Mouse (Mus musculus) erythroid progenitor cell, adult 5-6 weeks (primary cell): ENCODE measurements around the gene Pcolce2. TPM values are rescaled to one million over a fixed set of nuclear protein-coding genes. Genes with fewer than 3 reads are reported as not detected.

Experiments
- ATAC-seq: replicated peaks from 2 replicates; pipeline ENCODE4 v1.8.0; 2016; ENCODE audit warnings: moderate number of reproducible peaks, mild to moderate bottlenecking, moderate TSS enrichment, inconsistent platforms; ENCODE audit not compliant: poor library complexity, low FRiP score, severe bottlenecking
- total RNA-seq, 2 experiments: library from RNA; stranded (forward) in 1 of 2; stranded (reverse) in 1 of 2; fragments of 150-400 nt in 1 of 2; fragments of 186-747, 209-891 nt in 1 of 2; gene quantifications; 2 replicates each; pipeline versions ENCODE4 v1.2.3 to v1.2.4; 2015 to 2017; ENCODE audit warnings: low replicate concordance in 2 of 2

The Pcolce2 gene
- total RNA-seq, 2 experiments from 2014 or later: not detected

DNA sequence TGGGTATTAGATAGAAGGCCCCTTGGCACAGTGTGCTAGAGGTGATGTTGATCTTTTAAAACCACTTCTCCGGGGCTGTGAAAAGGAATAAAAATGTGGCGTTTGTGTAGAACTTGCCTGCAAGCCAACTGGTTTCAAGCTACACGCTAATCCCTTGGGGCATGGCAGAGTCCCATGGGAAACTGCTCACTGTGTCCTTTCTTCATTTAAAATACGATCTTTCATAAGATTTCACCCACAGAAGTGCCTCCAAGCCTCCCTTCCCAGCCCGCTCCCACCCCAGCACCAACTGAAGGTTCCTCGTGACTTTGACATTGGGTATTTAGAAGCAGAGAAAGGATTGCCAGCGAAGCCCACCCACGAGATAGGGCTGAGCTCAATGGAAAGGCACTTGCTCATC, 8.5 kb downstream of the Pcolce2 start:
- ATAC-seq: no peak

DNA sequence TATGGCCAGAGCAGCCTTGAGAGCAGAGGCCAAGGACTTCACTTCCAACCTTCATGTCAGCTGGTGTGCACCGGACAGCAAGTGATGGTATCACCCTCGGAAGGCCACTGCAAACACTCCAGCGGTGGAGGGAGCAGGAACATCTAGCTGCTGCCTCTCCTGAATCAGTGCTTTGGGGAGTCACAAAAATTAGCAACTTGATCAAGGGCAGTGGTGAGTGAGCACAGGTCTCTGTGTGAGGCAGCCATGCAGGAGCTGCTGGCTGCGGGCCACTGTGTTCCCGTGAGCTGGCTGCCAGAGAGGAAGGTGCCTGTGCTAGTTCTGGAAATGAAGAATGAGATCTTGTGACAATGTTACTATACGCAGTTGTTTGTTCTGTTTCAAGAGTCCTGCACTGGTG, 16.0 kb downstream of the Pcolce2 start:
- ATAC-seq: no peak

DNA sequence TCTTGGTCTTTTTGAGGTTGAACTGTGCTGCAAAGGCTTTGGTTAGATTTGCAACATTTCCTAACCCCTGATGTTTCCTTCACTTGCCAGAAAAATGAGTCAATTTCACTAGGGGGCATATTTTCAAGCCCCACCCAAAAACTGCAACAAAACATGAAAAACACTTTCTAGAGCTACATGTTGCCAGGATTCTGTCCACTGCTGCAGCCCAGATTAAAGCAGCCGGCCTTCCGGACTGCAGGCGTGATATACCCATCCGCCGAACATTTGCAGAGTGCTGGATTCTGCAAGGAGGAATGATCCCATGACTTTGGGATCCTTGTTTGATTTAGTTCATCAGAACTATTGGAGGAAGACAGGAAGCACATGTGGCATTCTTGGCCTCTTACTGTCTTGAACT, 17.0 kb downstream of the Pcolce2 start:
- ATAC-seq: no peak

DNA sequence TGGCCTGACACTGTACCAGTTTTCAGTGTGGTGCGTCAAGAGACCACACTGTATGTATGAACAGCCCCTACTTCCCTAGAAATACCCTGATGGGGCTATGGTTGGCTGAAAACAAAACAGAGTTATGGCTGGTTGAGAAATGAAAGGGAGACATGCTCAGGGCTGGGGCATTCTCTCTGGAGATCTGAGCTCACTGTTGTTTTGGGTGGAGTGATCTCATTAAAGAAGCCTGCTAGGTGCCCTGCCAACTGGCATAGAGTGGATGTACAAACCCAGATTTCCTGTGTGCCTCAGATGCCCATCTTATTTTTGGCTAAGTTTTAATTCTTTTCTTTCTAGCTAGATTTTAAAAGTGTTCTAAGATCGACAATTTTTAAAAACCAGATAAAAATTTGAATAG, 20.5 kb downstream of the Pcolce2 start:
- ATAC-seq: no peak

DNA sequence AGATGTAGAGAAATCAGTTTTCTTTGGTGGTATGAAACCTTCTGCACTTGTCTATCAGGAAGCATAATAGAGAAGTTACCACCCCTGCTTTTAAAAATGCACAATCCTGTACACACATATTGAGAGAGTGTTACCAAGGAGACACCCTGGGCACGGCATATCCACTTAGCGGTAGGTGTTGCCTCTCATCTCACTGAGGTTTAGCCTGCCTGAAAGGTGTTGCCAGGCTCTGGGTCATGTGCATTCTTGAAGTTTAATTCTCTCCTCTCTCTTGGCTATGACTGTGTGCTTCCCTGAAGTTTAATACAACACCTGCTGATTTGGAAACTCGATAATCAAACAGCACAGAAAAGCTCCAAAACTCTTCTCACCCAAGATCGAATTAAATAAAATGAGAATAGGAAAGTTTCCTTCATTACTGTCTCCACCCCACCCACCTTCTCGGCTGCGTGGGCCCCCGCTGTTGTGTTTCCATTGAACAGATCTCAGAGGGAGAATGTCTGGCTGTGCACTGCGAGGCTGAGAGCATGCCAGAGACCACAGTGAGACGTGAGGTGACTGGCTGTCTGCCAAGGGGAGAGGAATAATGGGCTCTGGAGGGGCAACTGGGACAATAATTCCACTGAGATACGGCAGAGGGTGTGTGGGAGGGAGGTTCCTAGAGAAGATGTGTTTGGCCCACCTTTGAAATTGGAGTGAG, 27.0 kb downstream of the Pcolce2 start:
- no peak for ATAC-seq

DNA sequence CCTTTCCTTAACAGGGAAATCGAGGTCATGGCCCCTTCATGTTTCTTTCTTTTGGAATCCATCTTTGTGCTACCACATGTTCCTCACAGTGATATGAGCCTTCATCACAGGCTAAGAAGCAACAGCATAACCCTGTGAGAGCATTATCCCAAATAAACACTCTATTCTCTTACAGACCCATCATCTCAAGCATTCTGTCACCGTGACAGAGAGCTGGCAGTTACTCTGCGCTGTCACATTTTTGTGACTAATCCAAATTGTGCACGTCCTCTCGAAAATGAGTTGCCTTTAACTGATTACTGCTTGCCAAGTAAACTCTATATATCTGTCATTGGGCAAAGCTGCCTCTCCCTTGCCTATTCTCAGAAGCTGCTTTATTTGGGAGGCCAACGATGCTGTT, 28.4 kb downstream of the Pcolce2 start:
- ATAC-seq: no peak

DNA sequence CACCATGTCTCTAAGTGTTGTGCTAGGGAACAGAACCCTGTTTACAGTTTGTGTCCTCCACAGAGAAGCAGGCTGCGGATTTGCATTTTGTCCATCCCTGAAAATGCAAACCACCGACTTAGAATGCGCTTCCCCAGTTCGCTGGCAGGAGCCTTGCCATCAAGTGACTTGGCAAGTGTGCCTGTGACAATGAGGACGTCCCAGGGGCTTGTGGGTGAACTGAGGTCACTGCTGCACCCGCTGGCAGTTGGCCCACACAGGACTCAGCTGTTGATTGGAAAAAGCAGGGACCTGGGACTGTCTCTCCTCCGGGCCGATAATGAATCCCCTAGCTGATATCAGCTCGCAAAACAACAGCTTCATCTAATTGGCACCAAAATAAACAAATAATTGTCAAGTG, 30.4 kb downstream of the Pcolce2 start:
- no peak for ATAC-seq

DNA sequence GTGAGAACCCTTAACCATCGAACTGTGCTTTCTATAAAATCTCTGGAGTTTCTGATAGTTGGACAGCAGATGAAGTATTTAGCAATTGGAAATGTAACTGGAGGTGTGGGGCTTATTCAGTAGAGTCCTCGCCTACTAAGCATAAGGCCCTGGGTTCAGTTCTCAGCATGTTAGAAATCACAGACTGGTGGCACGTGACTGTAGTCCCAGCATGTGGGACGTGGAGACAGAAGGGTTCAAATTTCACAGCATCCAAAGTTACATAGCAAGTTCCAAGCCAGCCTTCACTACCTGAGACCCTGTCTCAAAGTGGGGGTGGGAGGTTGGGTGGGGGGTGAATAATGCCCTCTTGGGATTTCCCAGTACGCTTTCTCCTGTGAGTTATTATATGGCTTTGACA, 30.9 kb downstream of the Pcolce2 start:
- ATAC-seq: no peak

DNA sequence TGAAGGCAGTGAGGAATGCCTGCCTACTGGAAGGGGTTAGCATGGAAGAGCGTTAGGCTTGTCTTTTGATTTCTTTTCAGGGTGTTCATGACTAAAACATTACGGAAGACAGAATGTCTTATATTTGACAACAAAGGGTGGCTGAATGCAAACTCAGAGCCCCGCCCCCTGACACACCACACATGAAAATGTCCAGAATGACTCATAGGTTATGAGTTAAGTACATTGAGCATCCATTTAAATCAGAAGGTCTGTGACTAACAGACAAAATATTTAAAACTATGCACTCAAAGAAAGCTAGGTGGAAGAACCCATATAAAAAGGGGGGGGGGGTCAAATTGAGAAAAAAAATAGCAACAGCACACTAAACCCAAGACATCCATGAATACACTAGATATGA, 34.9 kb downstream of the Pcolce2 start:
- no peak for ATAC-seq

DNA sequence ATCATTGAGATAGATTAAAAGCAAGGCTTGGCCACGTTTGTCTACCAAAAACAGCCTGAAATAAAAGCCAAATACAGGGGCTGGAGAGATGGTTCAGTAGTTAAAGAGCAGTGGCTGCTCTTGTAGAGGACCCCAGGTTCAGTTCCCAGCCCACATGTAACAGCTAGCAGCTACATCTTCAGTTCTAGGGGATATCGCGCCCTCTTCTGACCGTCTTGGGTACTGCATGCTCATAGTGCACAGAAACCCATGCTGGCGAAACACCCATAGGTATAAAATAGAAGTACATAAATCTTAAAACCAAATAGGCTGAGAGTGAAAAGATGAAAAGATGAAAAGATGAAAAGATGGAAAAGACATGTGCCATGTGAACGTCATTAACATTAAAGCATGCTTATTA, 35.4 kb downstream of the Pcolce2 start:
- no peak; the same call in 1 of the 2 replicates for ATAC-seq

DNA sequence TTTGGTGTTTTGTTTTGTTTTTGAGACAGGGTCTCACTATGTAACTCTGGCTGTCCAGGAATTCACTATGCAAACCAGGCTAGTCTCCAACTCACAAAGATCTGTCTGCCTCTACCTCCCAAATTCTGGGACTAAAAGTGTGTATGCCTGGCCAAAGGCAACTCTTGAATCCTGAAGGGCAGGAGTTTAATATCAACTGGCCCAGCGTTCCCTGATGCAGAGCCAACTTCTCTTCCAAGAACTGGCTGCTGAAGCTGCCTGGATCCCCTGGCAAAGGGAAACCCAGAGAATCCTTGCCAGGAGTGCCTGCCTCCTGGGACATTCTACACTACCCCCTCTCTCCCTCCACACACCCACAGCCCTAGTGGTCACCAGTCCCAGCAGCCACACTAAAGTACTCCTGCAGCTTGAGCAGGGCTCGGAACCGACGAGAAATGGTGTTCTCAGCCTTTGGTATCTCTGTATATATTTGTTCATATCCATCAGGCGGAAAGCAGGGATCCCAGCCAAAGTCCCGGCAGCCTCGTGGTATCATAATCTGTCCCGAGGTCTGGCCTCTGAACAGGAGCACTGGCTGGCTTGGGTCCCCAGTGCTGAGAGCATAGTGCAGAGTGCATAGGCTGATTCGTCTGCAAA, 37.8 kb downstream of the Pcolce2 start:
- no peak for ATAC-seq

DNA sequence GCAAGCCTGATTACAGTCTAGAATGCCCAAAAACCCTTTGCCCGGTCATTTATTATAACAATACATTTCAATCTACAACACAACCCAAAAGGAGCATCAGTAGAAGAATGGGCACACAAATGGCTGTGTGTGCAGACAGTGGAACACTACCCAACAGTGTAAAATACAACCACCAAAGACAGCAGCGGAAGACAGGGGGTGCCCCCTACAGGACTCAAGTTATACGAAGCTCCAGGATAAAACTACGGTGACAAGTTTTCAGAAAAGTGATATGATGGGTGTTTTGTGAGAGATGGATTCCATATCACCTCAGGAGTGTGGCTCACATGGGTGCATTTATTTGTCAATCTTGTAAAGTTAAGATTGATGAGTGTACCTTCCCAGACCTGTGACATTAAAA, 38.6 kb downstream of the Pcolce2 start:
- no peak for ATAC-seq

DNA sequence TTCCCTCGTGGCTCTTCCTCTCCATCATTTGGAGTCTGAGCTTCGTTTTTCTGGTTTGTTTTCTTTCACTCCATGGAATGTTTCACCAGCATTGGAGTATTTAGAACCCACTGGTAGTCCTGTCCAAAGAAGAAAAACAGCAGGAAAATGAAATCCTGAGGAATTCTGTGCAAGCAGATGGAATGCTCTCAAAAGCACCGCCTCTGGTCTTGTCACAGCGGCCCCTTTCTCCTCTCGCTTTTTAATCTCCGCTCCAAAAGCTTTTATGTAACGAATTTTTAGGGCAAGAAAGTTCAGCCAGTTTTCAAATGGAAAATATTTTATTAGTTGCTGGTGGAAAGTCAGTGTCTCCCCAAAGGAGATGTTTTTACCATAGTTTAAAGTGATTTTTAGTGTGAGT, 42.6 kb downstream of the Pcolce2 start:
- ATAC-seq: no peak

DNA sequence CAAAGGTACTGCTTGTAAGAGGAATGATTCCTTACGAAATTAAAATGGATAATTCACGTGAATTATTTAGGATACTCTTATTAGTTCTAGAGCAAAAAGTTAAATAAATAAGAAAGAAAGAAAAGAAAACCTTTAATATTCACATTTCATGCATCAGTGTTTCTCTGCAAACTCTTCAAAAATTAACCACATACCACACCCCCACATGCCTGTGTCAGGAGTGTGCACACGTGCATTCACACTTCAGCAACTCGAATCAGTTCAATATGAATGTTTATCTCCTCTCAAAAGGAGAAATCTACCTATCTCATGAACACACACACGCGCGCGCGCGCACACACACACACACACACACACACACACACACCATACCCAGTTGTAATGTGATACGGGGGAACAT, 43.3 kb downstream of the Pcolce2 start:
- no peak for ATAC-seq

DNA sequence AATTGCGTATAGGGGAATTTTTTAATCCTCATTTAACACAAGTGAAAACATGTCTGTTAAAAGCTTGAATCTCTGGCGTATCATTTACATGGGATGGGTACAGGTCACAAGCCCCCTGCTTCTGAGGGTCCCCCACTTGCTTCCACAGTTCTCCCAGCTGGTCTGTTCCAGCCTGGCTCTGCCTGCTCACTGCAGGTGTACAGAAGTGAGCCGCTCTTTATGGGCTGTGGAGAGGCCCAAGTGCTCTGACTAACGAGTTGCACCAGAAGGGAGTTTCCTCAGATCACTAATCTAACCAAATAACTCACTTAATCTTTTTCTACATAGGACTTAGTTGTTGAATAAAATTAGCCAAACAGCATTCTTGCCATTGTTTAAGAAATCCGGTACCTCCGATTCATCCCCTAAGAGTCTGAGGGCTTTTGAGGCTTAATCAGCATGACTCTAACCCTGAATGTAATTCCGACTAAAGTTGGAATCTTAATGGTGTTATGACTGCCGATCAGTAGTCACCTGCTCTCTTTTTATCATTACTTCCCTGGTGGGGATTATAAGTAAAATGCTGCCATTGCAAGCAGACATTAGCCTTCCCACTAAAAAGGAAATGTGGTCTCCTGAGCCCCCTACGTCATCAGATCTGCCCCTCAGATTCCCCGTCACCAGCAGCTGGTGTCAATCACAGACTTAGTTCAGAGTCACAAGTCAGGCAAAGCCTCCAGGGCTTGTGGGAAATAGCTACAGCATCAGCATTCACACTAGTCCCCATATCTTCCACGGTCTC, 48.4 kb downstream of the Pcolce2 start:
- no peak for ATAC-seq

DNA sequence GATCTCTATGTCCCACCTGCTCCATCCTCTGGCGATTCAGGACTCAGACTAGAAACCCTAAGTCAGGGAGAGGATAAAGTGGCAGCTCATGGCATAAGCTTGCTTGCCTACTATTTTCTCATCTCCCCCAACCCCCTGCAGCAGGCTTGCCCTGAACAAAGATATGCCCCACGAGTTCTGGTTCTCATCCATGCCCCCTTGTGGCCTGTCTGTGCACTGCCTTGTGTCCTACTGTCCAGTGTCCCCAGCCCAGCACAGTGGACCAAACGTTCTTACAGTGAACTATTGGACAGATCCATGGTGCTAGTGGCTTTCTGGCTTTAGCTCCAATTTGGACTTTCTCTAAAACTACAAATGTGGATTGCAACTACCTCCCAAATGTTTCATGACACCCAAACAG, 50.7 kb downstream of the Pcolce2 start:
- peak; percentile 72; the same call in 1 of the 2 replicates for ATAC-seq

DNA sequence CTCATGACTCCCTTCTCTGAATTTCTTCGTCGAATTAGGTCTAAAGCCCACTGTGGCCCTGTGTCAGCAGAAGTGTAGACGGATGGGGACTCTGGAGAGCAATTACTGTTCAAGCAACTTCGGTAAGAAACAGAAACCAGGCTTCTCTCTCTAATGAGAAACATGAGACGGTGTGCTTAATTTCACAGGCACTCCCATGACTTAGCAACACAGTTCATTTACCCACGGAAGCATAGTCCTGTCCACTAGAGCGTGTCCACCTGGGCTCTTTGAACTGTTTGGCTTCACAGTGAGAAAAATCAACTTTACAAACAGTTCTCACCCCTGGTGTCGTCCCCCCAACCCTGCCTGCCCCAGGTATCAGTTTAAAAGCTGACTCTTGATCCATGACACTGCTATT, 55.4 kb downstream of the Pcolce2 start:
- no peak for ATAC-seq

DNA sequence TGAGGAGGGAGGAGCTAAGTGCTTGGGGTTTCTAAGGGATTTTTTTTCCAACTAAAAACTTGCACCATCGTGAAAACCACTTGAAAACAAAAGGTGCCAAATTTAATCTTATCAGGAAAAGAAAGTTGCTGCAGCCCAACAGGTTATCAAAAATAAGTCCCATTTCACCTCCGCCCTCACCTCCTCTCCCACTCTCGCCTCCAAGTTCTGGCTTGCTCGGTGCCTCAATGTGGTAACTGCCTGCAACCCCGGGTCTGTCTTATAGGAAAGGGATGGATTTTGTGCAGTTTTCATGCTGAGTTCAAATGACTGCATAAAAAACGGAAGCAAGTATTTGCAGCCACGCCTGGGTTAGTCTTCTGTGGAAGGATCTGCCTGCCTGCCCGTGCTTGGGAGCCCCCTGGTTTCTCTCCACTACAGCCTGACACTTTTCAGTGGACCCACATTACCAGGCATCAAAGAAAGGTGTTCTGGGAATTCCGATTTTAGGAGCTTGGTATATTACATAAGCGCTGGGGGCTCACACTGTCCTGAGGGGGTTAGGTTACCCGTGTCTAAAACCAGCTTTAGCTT, 56.2 kb downstream of the Pcolce2 start:
- no peak for ATAC-seq

DNA sequence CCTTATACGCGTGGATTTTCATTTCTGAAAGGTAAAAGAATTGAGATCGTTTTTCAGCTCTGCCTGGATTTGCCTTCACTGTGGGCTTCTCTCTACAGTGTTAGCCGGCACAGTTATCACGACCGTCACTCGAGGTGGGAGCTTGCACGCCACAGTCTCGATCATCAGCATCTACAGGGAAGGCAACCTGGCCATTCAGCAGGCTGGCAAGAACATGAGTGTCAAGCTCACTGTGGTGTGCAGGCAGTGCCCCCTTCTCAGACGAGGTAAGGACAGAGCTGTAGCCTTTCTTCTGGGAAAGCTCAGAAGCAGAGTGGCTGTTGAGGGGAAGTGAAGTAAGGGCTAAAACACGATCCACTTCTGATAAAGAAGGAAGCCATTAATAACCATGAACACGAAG, 57.1 kb downstream of the Pcolce2 start:
- no peak for ATAC-seq

DNA sequence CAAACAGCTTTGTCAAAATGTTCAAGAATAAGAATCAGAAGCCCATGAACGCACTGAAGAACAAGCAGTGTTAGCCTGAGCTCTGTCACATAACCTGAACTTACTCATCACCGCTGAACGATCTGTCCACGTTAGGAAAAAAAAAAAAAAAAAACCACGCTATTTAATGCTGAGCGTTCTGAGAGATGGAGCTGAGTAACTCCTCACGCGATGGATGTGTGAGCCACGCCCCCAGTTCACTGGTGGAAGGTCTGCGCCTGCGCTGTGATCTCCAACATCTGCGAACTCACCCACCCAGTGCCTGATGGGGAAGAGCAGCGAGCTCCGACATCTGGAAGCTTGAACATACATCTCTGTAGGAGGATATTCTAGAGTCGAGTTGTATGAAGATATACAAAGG, 57.6 kb downstream of the Pcolce2 start:
- no peak for ATAC-seq

DNA sequence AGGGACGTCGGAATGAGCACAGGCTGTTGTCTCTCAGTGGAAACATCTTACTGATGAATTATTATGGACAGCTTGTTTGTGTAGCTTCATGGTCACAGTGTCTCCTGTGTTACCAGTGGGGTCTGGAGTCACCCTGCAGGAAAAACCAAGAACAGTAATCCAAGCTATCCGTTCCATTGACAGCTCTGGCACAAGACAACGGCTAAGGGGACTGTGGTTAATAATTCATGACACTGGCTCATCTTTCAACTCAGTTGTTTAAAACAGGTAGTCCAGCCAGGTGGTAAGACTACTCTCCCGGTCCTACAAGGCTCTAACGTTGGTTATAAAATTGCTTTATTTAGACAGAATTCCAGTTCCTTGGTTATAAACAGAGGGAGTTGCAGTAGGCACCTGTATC, 59.2 kb downstream of the Pcolce2 start:
- ATAC-seq: no peak
